Mouse (Mus musculus): ENCODE results near the gene Pip4k2c. TPM values are rescaled to one million over a fixed set of nuclear protein-coding genes. Genes with fewer than 3 reads are reported as not detected.

Pip4k2c gene
- polyA plus RNA-seq (2017; shearing (Covaris generic)) = 10 to 100 TPM; 25.1 to 33.8 TPM

DNA sequence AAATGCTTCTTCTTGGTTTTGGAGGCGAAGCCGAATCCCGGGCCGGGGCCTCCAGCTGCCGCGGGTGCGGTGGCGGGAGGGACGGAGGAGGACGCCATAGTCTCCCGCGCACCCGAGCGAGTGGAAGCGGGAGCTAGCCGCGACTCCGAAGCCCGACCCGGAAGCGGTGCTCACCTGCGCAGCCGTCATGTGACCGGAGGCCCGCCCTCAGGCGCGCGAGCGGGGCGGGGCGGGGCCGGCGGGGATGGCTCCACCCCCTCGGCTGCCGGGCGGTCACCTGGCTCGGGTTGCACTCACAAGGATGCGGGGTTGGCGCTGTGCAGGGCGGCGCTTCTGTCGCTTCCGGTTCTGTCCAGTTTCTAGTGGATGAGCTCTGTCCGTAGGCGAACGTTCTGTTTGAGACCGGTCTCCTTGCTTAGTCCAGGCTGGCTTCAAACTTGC is at the start of gene Pip4k2c:
Gene Pip4k2c (minus strand): TSS at position 172 of the 441 bp plus-strand sequence.

DNA sequence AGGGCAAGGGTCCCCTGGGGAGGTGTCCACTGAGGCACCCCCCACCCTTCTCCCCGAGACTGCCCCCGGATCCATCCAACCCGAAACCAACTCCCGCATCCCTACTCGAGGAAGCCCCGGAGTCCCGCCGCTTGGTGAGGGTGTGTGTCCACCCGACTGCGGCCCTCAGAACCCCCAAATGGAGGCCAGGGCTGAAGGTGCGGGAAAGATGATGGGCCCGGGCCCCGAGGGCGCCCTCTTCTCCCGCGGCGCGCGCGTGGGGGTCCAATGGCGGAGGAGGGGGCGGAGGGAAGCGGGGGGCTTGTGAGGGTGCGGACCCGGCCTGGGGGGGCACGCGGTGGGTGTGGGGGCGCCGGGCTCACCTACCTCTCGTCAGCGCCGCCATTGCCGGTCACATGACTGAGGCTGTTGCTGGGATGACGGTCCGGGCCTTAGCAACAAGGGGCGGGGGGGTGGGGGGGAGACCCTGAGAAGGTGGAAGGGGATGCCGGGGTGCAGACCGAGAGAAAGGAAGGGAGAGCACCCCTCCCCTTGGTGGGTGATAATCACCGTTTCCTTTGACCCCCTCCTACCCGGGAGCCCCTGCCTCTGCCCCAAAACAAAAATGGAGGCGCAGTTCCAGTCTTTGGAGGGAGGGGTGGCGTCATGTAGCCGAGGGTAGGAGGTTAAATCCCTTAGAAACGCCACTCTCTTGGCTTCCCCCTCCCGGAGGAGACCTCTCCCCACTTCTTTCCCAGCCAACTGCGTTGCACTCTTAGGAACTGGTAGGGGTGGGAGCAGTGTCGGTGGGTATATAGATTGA is 15.9 kb downstream of the Pip4k2c start, which contains the start of gene Dtx3:
Gene Dtx3 (minus strand): TSS at position 401 of the 802 bp plus-strand sequence.

GRCm38 (mm10) chr10:127189651-127190381 is 21.6 kb downstream of the Pip4k2c start, which contains the start of gene Arhgef25:
TSS of gene Arhgef25 (minus strand) at chr10:127190083.

GRCm38 (mm10) chr10:127179871-127180694 is 31.3 kb downstream of the Pip4k2c start, which contains the start of gene Slc26a10:
TSS of gene Slc26a10 (minus strand) at chr10:127180645.

GRCm38 (mm10) chr10:127164631-127165353 is 46.6 kb downstream of the Pip4k2c start, which contains the start of gene B4galnt1:
TSS of gene B4galnt1 (plus strand) at chr10:127165225.

Other genes starting within 250 kb of the Pip4k2c start
- gene Ctdsp2, start 232.9 kb downstream of the Pip4k2c start, polyA plus RNA-seq (2017; shearing (Covaris generic)) = 10 to 100 TPM; 28.5 to 35.2 TPM
- under 1 TPM; 0.21 to 0.35 TPM for gene Avil, start 210.9 kb downstream of the Pip4k2c start, polyA plus RNA-seq (2017; shearing (Covaris generic))
- gene Tsfm, start 180.7 kb downstream of the Pip4k2c start, polyA plus RNA-seq (2017; shearing (Covaris generic)) = 10 to 100 TPM; 48.9 to 53.1 TPM
- gene Mettl1, start 170.2 kb downstream of the Pip4k2c start, polyA plus RNA-seq (2017; shearing (Covaris generic)) = 10 to 100 TPM; 13.3 to 24.3 TPM
- gene Eef1akmt3, start 170.1 kb downstream of the Pip4k2c start, polyA plus RNA-seq (2017; shearing (Covaris generic)) = under 1 TPM in 1 of 2 experiments, not detected in 1; 0.17 TPM
- not detected for gene Cyp27b1, start 163.3 kb downstream of the Pip4k2c start, polyA plus RNA-seq (2017; shearing (Covaris generic))
- gene March9, start 151.4 kb downstream of the Pip4k2c start, polyA plus RNA-seq (2017; shearing (Covaris generic)) = 1 to 10 TPM; 1.2 to 2.0 TPM
- 100 to 1,000 TPM; 274 to 361 TPM for gene Cdk4, start 148.1 kb downstream of the Pip4k2c start, polyA plus RNA-seq (2017; shearing (Covaris generic))
- 10 to 100 TPM; 75.9 to 85.8 TPM for gene Tspan31, start 141.3 kb downstream of the Pip4k2c start, polyA plus RNA-seq (2017; shearing (Covaris generic))
- 10 to 100 TPM; 26.8 to 27.8 TPM for gene Agap2, start 136.3 kb downstream of the Pip4k2c start, polyA plus RNA-seq (2017; shearing (Covaris generic))
- 100 to 1,000 TPM in 1 of 2 experiments, 10 to 100 TPM in 1; 79.4 to 157 TPM for gene Os9, start 90.5 kb downstream of the Pip4k2c start, polyA plus RNA-seq (2017; shearing (Covaris generic))
- 100 to 1,000 TPM; 428 to 622 TPM for gene B4galnt1, start 46.4 kb downstream of the Pip4k2c start, polyA plus RNA-seq (2017; shearing (Covaris generic))
- gene Slc26a10, start 30.9 kb downstream of the Pip4k2c start, polyA plus RNA-seq (2017; shearing (Covaris generic)) = 1 to 10 TPM; 3.8 to 5.6 TPM
- under 1 TPM; 0.39 to 0.73 TPM for gene Arhgef25, start 21.5 kb downstream of the Pip4k2c start, polyA plus RNA-seq (2017; shearing (Covaris generic))
- 100 to 1,000 TPM in 1 of 2 experiments, 10 to 100 TPM in 1; 75.0 to 110 TPM for gene Dtx3, start 15.9 kb downstream of the Pip4k2c start, polyA plus RNA-seq (2017; shearing (Covaris generic))
- under 1 TPM; 0.24 to 0.41 TPM for gene Kif5a, start 51.8 kb upstream of the Pip4k2c start, polyA plus RNA-seq (2017; shearing (Covaris generic))
- 100 to 1,000 TPM; 105 to 114 TPM for gene Dctn2, start 54.8 kb upstream of the Pip4k2c start, polyA plus RNA-seq (2017; shearing (Covaris generic))
- 10 to 100 TPM; 11.3 to 15.3 TPM for gene Mbd6, start 77.4 kb upstream of the Pip4k2c start, polyA plus RNA-seq (2017; shearing (Covaris generic))
- gene Mars, start 100.2 kb upstream of the Pip4k2c start, polyA plus RNA-seq (2017; shearing (Covaris generic)) = 10 to 100 TPM; 57.3 to 63.3 TPM
- gene Arhgap9, start 110.4 kb upstream of the Pip4k2c start, polyA plus RNA-seq (2017; shearing (Covaris generic)) = 100 to 1,000 TPM; 362 to 364 TPM
- gene Gli1, start 130.4 kb upstream of the Pip4k2c start, polyA plus RNA-seq (2017; shearing (Covaris generic)) = 1 to 10 TPM in 1 of 2 experiments, under 1 TPM in 1; 0.57 to 1.0 TPM
- gene Inhbe, start 142.8 kb upstream of the Pip4k2c start, polyA plus RNA-seq (2017; shearing (Covaris generic)) = not detected
- not detected for gene Inhbc, start 158.8 kb upstream of the Pip4k2c start, polyA plus RNA-seq (2017; shearing (Covaris generic))
- 10 to 100 TPM; 30.9 to 32.7 TPM for gene R3hdm2, start 168.7 kb upstream of the Pip4k2c start, polyA plus RNA-seq (2017; shearing (Covaris generic))